Comparison of ENCODE assay signal across 20 mouse cellular contexts in the genomic region with DNA sequence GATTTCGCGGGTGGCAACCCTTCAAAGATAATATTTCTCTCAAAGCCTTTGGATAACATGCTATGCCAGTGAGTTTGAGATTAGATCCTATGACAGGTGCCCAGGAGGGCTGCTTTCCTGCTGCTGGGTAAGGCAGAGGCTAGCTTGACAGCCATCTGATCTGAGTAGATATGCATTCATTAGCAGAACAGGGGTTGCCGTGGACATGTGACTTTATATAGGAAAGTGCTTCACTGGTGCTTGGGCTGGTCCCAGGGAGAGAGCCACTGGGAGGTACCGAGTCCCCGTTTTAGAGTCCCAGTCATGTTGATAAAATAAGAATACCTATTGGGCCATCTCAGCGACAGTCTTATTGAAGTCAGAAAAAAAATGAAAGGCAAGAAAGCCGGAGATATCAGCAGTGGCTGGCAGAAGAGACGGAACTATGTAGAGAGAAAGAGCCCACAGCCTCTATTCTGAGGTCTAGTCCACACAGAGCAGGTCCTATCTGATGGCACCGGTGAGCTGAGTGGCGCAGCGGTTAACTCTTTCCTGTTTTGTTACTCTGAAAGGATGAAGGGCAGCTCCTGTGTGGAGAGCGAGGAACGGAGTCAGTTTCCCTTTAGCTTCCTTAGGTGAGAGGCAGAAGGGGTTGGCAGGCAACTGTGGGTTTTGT. TPM values are rescaled to one million over a fixed set of nuclear protein-coding genes. Genes with fewer than 3 reads are reported as not detected.
A peak's percentile ranks its signal among the peaks of the same experiment; 100 is the strongest.
DNase-seq lines count a peak whose midpoint lies in the region; ATAC-seq and TF ChIP-seq lines count a peak whose summit lies in the region.
"Had no signal": no experiment of that assay in that cellular context is flagged by ENCODE, and none has a peak within 500 bp of the region (broad histone marks: within the 10 kb centered on the region; RNA-seq: fewer than 3 reads in every experiment).

No protein-coding gene starts in this region.

- no peak overlapping the region for H3K4me3 ChIP-seq in midbrain, embryonic 15.5 days
- H3K4me3 ChIP-seq in midbrain, embryonic 14.5 days (replicated peaks; ENCODE audit: low read depth, low read length) = no peak overlapping the region
- H3K4me3 ChIP-seq in liver, embryonic 11.5 days (ENCODE audit: low read depth, low read length) = no peak overlapping the region
- H3K4me3 ChIP-seq in left cerebral cortex, adult 2 months = no peak overlapping the region
- H3K4me3 ChIP-seq: gastrocnemius, adult 2 months; heart, embryonic 13.5 days had no signal

- intact Hi-C loops in left cerebral cortex, adult 2 months (cut with DNase I) = no loop called here

- no peaks in the 10 kb centered on the region for H3K4me1 ChIP-seq in midbrain, embryonic 15.5 days
- H3K4me1 ChIP-seq in midbrain, embryonic 14.5 days (ENCODE audit: control insufficient read depth, insufficient read depth, low read length) = no peaks in the 10 kb centered on the region; the same call in 1 of the 2 replicates
- peaks cover 17% of the 10 kb centered on the region for H3K4me1 ChIP-seq in liver, embryonic 11.5 days (replicated peaks; ENCODE audit: control insufficient read depth, insufficient read depth, low read length)

- peak; percentile 59; the same call in 1 of the 2 replicates for ATAC-seq in midbrain, embryonic 15.5 days (replicated peaks)
- no peak for ATAC-seq in midbrain, embryonic 14.5 days (ENCODE audit: low FRiP score, low TSS enrichment)
- peak; percentile 67 for ATAC-seq in common myeloid progenitor, adult 5-6 weeks (replicated peaks; ENCODE audit: low read depth, poor library complexity, severe bottlenecking)
- peak; percentile 72 for ATAC-seq in liver, embryonic 11.5 days (replicated peaks; ENCODE audit: low FRiP score)
- ATAC-seq in megakaryocyte-erythroid progenitor cell, adult 5-6 weeks (replicated peaks; ENCODE audit: low FRiP score, low TSS enrichment, poor library complexity, severe bottlenecking) = peak; percentile 82

- H3K9me3 ChIP-seq in midbrain, embryonic 15.5 days = no peaks in the 10 kb centered on the region
- H3K9me3 ChIP-seq in midbrain, embryonic 14.5 days (ENCODE audit: control insufficient read depth, low read length) = no peaks in the 10 kb centered on the region
- no peaks in the 10 kb centered on the region for H3K9me3 ChIP-seq in liver, embryonic 11.5 days (ENCODE audit: control insufficient read depth, low read length)
- H3K9me3 ChIP-seq: heart, embryonic 13.5 days had no signal

- H3K36me3 ChIP-seq in midbrain, embryonic 15.5 days (replicated peaks) = no peaks in the 10 kb centered on the region
- no peaks in the 10 kb centered on the region for H3K36me3 ChIP-seq in midbrain, embryonic 14.5 days (ENCODE audit: control insufficient read depth, insufficient read depth, low read length)
- no peaks in the 10 kb centered on the region for H3K36me3 ChIP-seq in liver, embryonic 11.5 days (ENCODE audit: control insufficient read depth, insufficient read depth, low read length)
- H3K36me3 ChIP-seq: heart, embryonic 13.5 days had no signal

- no peak for TF ChIP-seq CTCF in left cerebral cortex, adult 2 months (IDR thresholded peaks at IDR 0.05)

- no peaks in the 10 kb centered on the region for H3K27me3 ChIP-seq in midbrain, embryonic 15.5 days (replicated peaks)
- H3K27me3 ChIP-seq in midbrain, embryonic 14.5 days (ENCODE audit: control insufficient read depth, insufficient read depth, low read length) = no peaks in the 10 kb centered on the region
- no peaks in the 10 kb centered on the region for H3K27me3 ChIP-seq in liver, embryonic 11.5 days (replicated peaks; ENCODE audit: control insufficient read depth, insufficient read depth, low read length)
- H3K27me3 ChIP-seq: heart, embryonic 13.5 days had no signal

- H3K4me2 ChIP-seq in midbrain, embryonic 15.5 days = no peak overlapping the region
- H3K4me2 ChIP-seq in midbrain, embryonic 14.5 days (ENCODE audit: low read length) = no peak overlapping the region
- peak overlapping the region; percentile 37 for H3K4me2 ChIP-seq in liver, embryonic 11.5 days
- H3K4me2 ChIP-seq: heart, embryonic 13.5 days had no signal

- DNase-seq in midbrain, embryonic 14.5 days = no peak
- DNase-seq in liver, embryonic 11.5 days (ENCODE audit: low spot score) = no peak
- no peak for DNase-seq in right cerebral cortex, postnatal 10 days (ENCODE audit: low spot score in 2 of 2)
- no peak for DNase-seq in left cerebral cortex, adult 2 months (ENCODE audit: extremely low spot score in 1 of 2, low spot score in 2 of 2)
- DNase-seq: adrenal gland, postnatal 25 days; cerebellum, adult 9-10 months; gastrocnemius, adult 2 months; heart, postnatal 4 days; lung, postnatal 14 days; right cerebral cortex, adult 18-20 months; thymus, postnatal 36 days had no signal

- H3K9ac ChIP-seq in midbrain, embryonic 15.5 days = no peak overlapping the region
- no peak overlapping the region for H3K9ac ChIP-seq in midbrain, embryonic 14.5 days (replicated peaks; ENCODE audit: low read length)
- peak overlapping the region; percentile 15; the same call in 1 of the 2 replicates for H3K9ac ChIP-seq in liver, embryonic 11.5 days (ENCODE audit: low read depth, low read length)
- H3K9ac ChIP-seq: heart, embryonic 13.5 days had no signal

- 66% methylated on average over 13 of the region's 13 CpGs for WGBS in midbrain, embryonic 15.5 days
- WGBS in midbrain, embryonic 14.5 days = 76% methylated on average over 13 of the region's 13 CpGs
- WGBS in liver, embryonic 11.5 days = 41% methylated on average over 13 of the region's 13 CpGs

- H3K27ac ChIP-seq in midbrain, embryonic 15.5 days = no peak overlapping the region
- H3K27ac ChIP-seq in midbrain, embryonic 14.5 days (replicated peaks; ENCODE audit: low read depth, low read length) = no peak overlapping the region
- H3K27ac ChIP-seq in liver, embryonic 11.5 days (ENCODE audit: low read depth, low read length) = no peak overlapping the region
- no peak overlapping the region for H3K27ac ChIP-seq in left cerebral cortex, adult 2 months
- H3K27ac ChIP-seq: gastrocnemius, adult 2 months; heart, embryonic 13.5 days had no signal

RNA-seq across cellular contexts. Expression of a gene that starts 46.1 kb away (rescaled TPM):
- polyA plus RNA-seq in midbrain, embryonic 15.5 days (2015; fragmentation: Nextera tagmentation; extraction: Ambion mirVana) = 0.15 and 0.18 TPM in 2 replicates
- polyA plus RNA-seq in midbrain, embryonic 14.5 days (2014; fragmentation: Nextera tagmentation; extraction: Ambion mirVana) = not detected in 2 replicates
- total RNA-seq in common myeloid progenitor, adult 5-6 weeks (2017) = not detected in 2 replicates
- 0.75 and 1.5 TPM in 2 replicates for polyA plus RNA-seq in liver, embryonic 11.5 days (2014; fragmentation: Nextera tagmentation; extraction: Ambion mirVana)
- not detected in 2 replicates for total RNA-seq in megakaryocyte-erythroid progenitor cell, adult 5-6 weeks (2014; fragmentation: Nextera tagmentation)
- total RNA-seq in megakaryocyte-erythroid progenitor cell, adult 5-6 weeks (2017) = not detected in 2 replicates
- not detected for total RNA-seq in left cerebral cortex, adult 2 months (2021)
- total RNA-seq: granulocyte monocyte progenitor cell, adult 5-6 weeks; heart, postnatal 4 days; left cerebral cortex, postnatal 36 days had no signal
- polyA plus RNA-seq: heart, embryonic 13.5 days; intestine, embryonic 14.5 days; kidney, embryonic 14.5 days; midbrain, postnatal 0 days had no signal
